ENCODE assay signal across 9 mouse cellular contexts in the genomic region with DNA sequence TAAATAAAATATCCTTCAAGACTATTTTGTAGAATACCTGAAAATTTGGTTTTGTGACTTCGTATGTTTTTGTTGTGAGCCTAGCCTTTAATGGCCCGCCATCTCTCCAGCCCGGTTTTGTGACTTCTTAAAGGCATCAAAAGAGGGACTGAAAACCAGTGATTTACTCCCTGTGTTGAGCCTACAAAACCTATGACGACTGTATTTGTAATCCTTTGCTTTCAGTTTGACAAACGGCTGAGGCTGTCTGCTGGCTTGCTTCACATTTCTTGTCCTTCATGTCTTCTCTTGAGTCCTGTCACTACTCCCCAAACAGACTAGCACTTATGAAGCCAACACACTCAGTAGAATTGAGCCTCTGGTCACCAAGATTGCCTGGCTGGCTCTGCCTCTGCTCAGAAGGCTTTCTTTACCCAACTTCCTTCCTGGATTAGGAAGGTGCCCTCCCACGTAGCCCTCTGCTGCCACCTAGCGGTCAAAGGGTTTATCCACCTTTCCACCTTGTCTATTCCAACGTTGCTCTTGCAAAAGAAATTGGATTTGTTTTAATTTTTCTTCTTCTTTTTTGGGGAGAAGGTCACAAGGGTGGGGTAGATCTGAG. TPM values are rescaled to one million over a fixed set of nuclear protein-coding genes. Genes with fewer than 3 reads are reported as not detected.
DNase-seq lines count a peak whose midpoint lies in the region; ATAC-seq lines count a peak whose summit lies in the region.
"Had no signal": no experiment of that assay in that cellular context is flagged by ENCODE, and none has a peak within 500 bp of the region (broad histone marks: within the 10 kb centered on the region; RNA-seq: fewer than 3 reads in every experiment).

No protein-coding gene starts in this region.

- H3K4me1 ChIP-seq in hindbrain, embryonic 12.5 days, result no peaks in the 10 kb centered on the region
- H3K4me1 ChIP-seq: stomach, embryonic 15.5 days had no signal

- no peak overlapping the region for H3K4me2 ChIP-seq in hindbrain, embryonic 12.5 days (replicated peaks)
- H3K4me2 ChIP-seq: stomach, embryonic 15.5 days had no signal

- peak; percentile 64 for DNase-seq in R1 (ENCODE audit: low read depth, low spot score)
- peak; percentile 96 to 97 for DNase-seq in cerebellum, postnatal 10 days
- DNase-seq in frontal cortex, postnatal 14 days (ENCODE audit: low spot score in 2 of 2), result peak; percentile 48 to 82
- peak; percentile 93 to 94 for DNase-seq in layer of hippocampus, postnatal 10 days (ENCODE audit: low spot score in 2 of 2)
- peak; percentile 87 for DNase-seq in lung, postnatal 36 days
- peak; percentile 69 for DNase-seq in retina, adult 2 months (ENCODE audit: low read depth, low spot score)
- peak; percentile 76 to 85 for DNase-seq in thymus, postnatal 36 days

- 0 out of 2 replicates have a peak overlapping the region, but pooled peaks have one; percentile 23 for H3K9ac ChIP-seq in hindbrain, embryonic 12.5 days
- H3K9ac ChIP-seq: stomach, embryonic 15.5 days had no signal

- H3K4me3 ChIP-seq in hindbrain, embryonic 12.5 days, result no peak overlapping the region
- H3K4me3 ChIP-seq: stomach, embryonic 15.5 days had no signal

- 0 out of 2 replicates have a peak, but pooled peaks have one; percentile 43 for ATAC-seq in hindbrain, embryonic 12.5 days (ENCODE audit: low FRiP score)

- no peaks in the 10 kb centered on the region for H3K9me3 ChIP-seq in hindbrain, embryonic 12.5 days (replicated peaks)
- H3K9me3 ChIP-seq: stomach, embryonic 15.5 days had no signal

- no peaks in the 10 kb centered on the region for H3K36me3 ChIP-seq in hindbrain, embryonic 12.5 days
- H3K36me3 ChIP-seq: stomach, embryonic 15.5 days had no signal

- no peaks in the 10 kb centered on the region for H3K27me3 ChIP-seq in hindbrain, embryonic 12.5 days
- H3K27me3 ChIP-seq: stomach, embryonic 15.5 days had no signal

- H3K27ac ChIP-seq in hindbrain, embryonic 12.5 days, result no peak overlapping the region
- H3K27ac ChIP-seq: stomach, embryonic 15.5 days had no signal

- WGBS in hindbrain, embryonic 12.5 days, result 47% methylated on average over 8 of the region's 8 CpGs

RNA-seq across cellular contexts. Expression of a gene that starts 16.8 kb away (rescaled TPM):
- polyA plus RNA-seq in hindbrain, embryonic 12.5 days (2016; fragmentation: Nextera tagmentation; extraction: Ambion mirVana), result 0.35 and 0.40 TPM in 2 replicates
- total RNA-seq in layer of hippocampus, postnatal 10 days (2021), result 1 to 10 TPM; 1.4 to 1.6 TPM
